Mouse (Mus musculus): ENCODE measurements around the gene Prrc2c. TPM values are rescaled to one million over a fixed set of nuclear protein-coding genes. Genes with fewer than 3 reads are reported as not detected.
A peak's percentile ranks its signal among the peaks of the same experiment; 100 is the strongest.

Prrc2c gene
- polyA plus RNA-seq, 1 experiment from 2014 or later, result 64.4 TPM

GRCm38 (mm10) chr1:162738472-162738871 is 1.9 kb downstream of the Prrc2c start:
- 0 out of 2 replicates have a peak overlapping the region, but pooled peaks have one; percentile 22 for H3K9ac ChIP-seq (ENCODE audit: low read depth, low read length)
- no peak for ATAC-seq

GRCm38 (mm10) chr1:162735084-162735483 is 5.3 kb downstream of the Prrc2c start:
- no peak for ATAC-seq
- WGBS, result 56% methylated on average over 4 of the region's 4 CpGs
- no peaks in the 10 kb centered on the region for H3K9me3 ChIP-seq (ENCODE audit: control insufficient read depth)

More at GRCm38 (mm10) chr1:162738472-162738871, 1.9 kb downstream of the Prrc2c start:
- WGBS, result 9% methylated on average over 2 of the region's 2 CpGs
- Histone ChIP-seq H3K27me3 (replicated peaks; ENCODE audit: control insufficient read depth, insufficient read depth, low read length) (no peaks in the 10 kb centered on the region), H3K4me3 (ENCODE audit: low read depth, low read length) (peak overlapping the region; percentile 93), H3K4me1 (replicated peaks; ENCODE audit: control insufficient read depth, insufficient read depth, low read length) (peaks cover 11% of the 10 kb centered on the region; the same call in 1 of the 2 replicates), H3K4me2 (replicated peaks; ENCODE audit: low read depth) (peak overlapping the region; percentile 77), H3K27ac (ENCODE audit: low read depth, low read length) (no peak overlapping the region), H3K36me3 (ENCODE audit: control insufficient read depth, insufficient read depth) (no peaks in the 10 kb centered on the region), H3K9me3 (ENCODE audit: control insufficient read depth) (no peaks in the 10 kb centered on the region)
- no peak for TF ChIP-seq CTCF (IDR thresholded peaks at IDR 0.05; ENCODE audit: low read depth)

DNA sequence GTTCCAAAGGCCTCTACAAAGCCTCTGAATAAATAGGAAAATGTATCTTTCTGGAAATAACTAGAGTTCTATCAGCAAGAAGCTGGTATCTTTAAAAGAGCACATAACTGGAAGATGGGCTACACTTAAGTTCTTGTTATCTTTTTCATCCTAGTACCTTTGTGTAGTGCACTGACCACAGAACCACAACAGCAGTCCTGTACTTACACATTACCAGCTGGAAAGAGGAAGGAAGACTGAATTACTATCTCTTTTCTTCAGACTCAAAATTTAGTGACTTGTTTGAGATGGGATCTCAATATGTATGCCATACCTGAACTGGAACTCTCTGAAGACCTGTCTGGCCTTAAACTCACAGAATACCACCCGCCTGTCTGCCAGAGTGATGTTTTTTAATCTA is 6.1 kb downstream of the Prrc2c start:
- no peak for ATAC-seq
- H3K9ac ChIP-seq (ENCODE audit: low read depth, low read length), result no peak overlapping the region
- TF ChIP-seq CTCF (IDR thresholded peaks at IDR 0.05; ENCODE audit: low read depth), result no peak
- H3K4me3 ChIP-seq (ENCODE audit: low read depth, low read length), result no peak overlapping the region
- 61% methylated on average over 1 of the region's 1 CpGs for WGBS
- H3K4me2 ChIP-seq (replicated peaks; ENCODE audit: low read depth), result no peak overlapping the region
- peaks cover 11% of the 10 kb centered on the region; the same call in 1 of the 2 replicates for H3K4me1 ChIP-seq (replicated peaks; ENCODE audit: control insufficient read depth, insufficient read depth, low read length)
- H3K9me3 ChIP-seq (ENCODE audit: control insufficient read depth), result no peaks in the 10 kb centered on the region
- H3K27ac ChIP-seq (ENCODE audit: low read depth, low read length), result no peak overlapping the region
- no peaks in the 10 kb centered on the region for H3K27me3 ChIP-seq (replicated peaks; ENCODE audit: control insufficient read depth, insufficient read depth, low read length)
- no peaks in the 10 kb centered on the region for H3K36me3 ChIP-seq (ENCODE audit: control insufficient read depth, insufficient read depth)

More at GRCm38 (mm10) chr1:162735084-162735483, 5.3 kb downstream of the Prrc2c start:
- H3K27ac ChIP-seq (ENCODE audit: low read depth, low read length), result no peak overlapping the region
- H3K9ac ChIP-seq (ENCODE audit: low read depth, low read length), result no peak overlapping the region
- TF ChIP-seq CTCF (IDR thresholded peaks at IDR 0.05; ENCODE audit: low read depth), result no peak
- H3K36me3 ChIP-seq (ENCODE audit: control insufficient read depth, insufficient read depth), result no peaks in the 10 kb centered on the region
- no peak overlapping the region for H3K4me3 ChIP-seq (ENCODE audit: low read depth, low read length)
- H3K4me2 ChIP-seq (replicated peaks; ENCODE audit: low read depth), result no peak overlapping the region
- no peaks in the 10 kb centered on the region for H3K27me3 ChIP-seq (replicated peaks; ENCODE audit: control insufficient read depth, insufficient read depth, low read length)
- peaks cover 11% of the 10 kb centered on the region; the same call in 1 of the 2 replicates for H3K4me1 ChIP-seq (replicated peaks; ENCODE audit: control insufficient read depth, insufficient read depth, low read length)

DNA sequence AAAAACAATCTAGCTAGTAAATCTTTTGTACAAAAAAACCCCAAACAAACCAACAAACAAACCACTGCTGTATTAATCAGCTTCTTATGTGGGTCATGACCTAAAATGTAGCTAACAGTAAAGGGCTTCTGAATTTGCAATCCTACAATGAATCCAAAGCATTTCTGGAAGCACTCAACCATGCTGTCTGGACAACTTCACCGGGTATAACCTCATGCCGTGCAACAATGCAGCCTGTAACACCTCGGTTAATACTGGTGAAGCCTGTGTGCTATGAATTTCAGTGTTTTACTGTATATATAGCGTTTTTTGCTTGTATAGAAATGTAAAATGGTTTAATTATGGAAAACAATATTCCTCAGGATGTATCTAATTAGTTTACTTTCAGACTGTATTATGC is 8.3 kb downstream of the Prrc2c start:
- Histone ChIP-seq H3K9me3 (ENCODE audit: control insufficient read depth) (no peaks in the 10 kb centered on the region), H3K4me2 (replicated peaks; ENCODE audit: low read depth) (no peak overlapping the region), H3K4me1 (replicated peaks; ENCODE audit: control insufficient read depth, insufficient read depth, low read length) (peaks cover under 1% of the 10 kb centered on the region; the same call in 1 of the 2 replicates), H3K27ac (ENCODE audit: low read depth, low read length) (no peak overlapping the region), H3K27me3 (replicated peaks; ENCODE audit: control insufficient read depth, insufficient read depth, low read length) (no peaks in the 10 kb centered on the region), H3K9ac (ENCODE audit: low read depth, low read length) (no peak overlapping the region), H3K4me3 (ENCODE audit: low read depth, low read length) (no peak overlapping the region), H3K36me3 (ENCODE audit: control insufficient read depth, insufficient read depth) (no peaks in the 10 kb centered on the region)
- 78% methylated on average over 4 of the region's 4 CpGs for WGBS
- no peak for TF ChIP-seq CTCF (IDR thresholded peaks at IDR 0.05; ENCODE audit: low read depth)
- ATAC-seq, result no peak

GRCm38 (mm10) chr1:162729436-162729835 is 10.9 kb downstream of the Prrc2c start:
- Histone ChIP-seq H3K4me1 (replicated peaks; ENCODE audit: control insufficient read depth, insufficient read depth, low read length) (no peaks in the 10 kb centered on the region), H3K36me3 (ENCODE audit: control insufficient read depth, insufficient read depth) (no peaks in the 10 kb centered on the region), H3K27me3 (replicated peaks; ENCODE audit: control insufficient read depth, insufficient read depth, low read length) (no peaks in the 10 kb centered on the region), H3K27ac (ENCODE audit: low read depth, low read length) (no peak overlapping the region), H3K9me3 (ENCODE audit: control insufficient read depth) (no peaks in the 10 kb centered on the region), H3K4me2 (replicated peaks; ENCODE audit: low read depth) (no peak overlapping the region), H3K9ac (ENCODE audit: low read depth, low read length) (no peak overlapping the region), H3K4me3 (ENCODE audit: low read depth, low read length) (no peak overlapping the region)
- no peak for TF ChIP-seq CTCF (IDR thresholded peaks at IDR 0.05; ENCODE audit: low read depth)
- WGBS, result 80% methylated on average over 2 of the region's 2 CpGs
- ATAC-seq, result no peak

GRCm38 (mm10) chr1:162727981-162728380 is 12.4 kb downstream of the Prrc2c start:
- Histone ChIP-seq H3K4me1 (replicated peaks; ENCODE audit: control insufficient read depth, insufficient read depth, low read length) (no peaks in the 10 kb centered on the region), H3K27me3 (replicated peaks; ENCODE audit: control insufficient read depth, insufficient read depth, low read length) (no peaks in the 10 kb centered on the region), H3K9me3 (ENCODE audit: control insufficient read depth) (no peaks in the 10 kb centered on the region), H3K4me3 (ENCODE audit: low read depth, low read length) (no peak overlapping the region), H3K9ac (ENCODE audit: low read depth, low read length) (no peak overlapping the region), H3K4me2 (replicated peaks; ENCODE audit: low read depth) (no peak overlapping the region), H3K27ac (ENCODE audit: low read depth, low read length) (no peak overlapping the region), H3K36me3 (ENCODE audit: control insufficient read depth, insufficient read depth) (peaks cover 1% of the 10 kb centered on the region; the same call in 1 of the 2 replicates)
- no peak for ATAC-seq
- 82% methylated on average over 6 of the region's 6 CpGs for WGBS
- no peak for TF ChIP-seq CTCF (IDR thresholded peaks at IDR 0.05; ENCODE audit: low read depth)

DNA sequence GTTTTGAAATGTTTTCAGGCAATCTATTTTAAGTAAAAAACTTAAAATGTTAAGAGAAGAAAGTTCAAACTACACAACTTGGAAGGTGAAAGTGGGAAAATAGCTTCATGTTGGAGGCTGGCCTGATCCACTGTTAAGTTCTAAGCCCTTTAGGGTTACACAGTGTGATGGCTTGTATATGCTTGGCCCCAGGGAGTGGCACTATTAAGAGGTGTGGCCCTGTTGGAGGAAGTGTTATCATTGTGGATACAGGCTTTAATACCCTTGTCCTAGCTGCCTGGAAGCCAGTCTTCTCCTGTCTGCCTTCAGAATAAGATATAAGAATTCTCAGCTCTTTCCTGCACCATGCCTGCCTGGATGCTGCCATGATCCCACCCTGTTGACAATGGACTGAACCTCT is 16.7 kb downstream of the Prrc2c start:
- Histone ChIP-seq H3K4me2 (replicated peaks; ENCODE audit: low read depth) (no peak overlapping the region), H3K9me3 (ENCODE audit: control insufficient read depth) (no peaks in the 10 kb centered on the region), H3K27me3 (replicated peaks; ENCODE audit: control insufficient read depth, insufficient read depth, low read length) (no peaks in the 10 kb centered on the region), H3K27ac (ENCODE audit: low read depth, low read length) (no peak overlapping the region), H3K4me1 (replicated peaks; ENCODE audit: control insufficient read depth, insufficient read depth, low read length) (no peaks in the 10 kb centered on the region), H3K9ac (ENCODE audit: low read depth, low read length) (no peak overlapping the region), H3K36me3 (ENCODE audit: control insufficient read depth, insufficient read depth) (peaks cover 11% of the 10 kb centered on the region), H3K4me3 (ENCODE audit: low read depth, low read length) (no peak overlapping the region)
- 0 out of 2 replicates have a peak, but pooled peaks have one; percentile 43 for ATAC-seq
- TF ChIP-seq CTCF (IDR thresholded peaks at IDR 0.05; ENCODE audit: low read depth), result no peak

Measured in intestine, postnatal 0 days (tissue).